Mouse (Mus musculus): Measurements from ENCODE around the gene March7.
A peak's percentile ranks its signal among the peaks of the same experiment; 100 is the strongest.

DNA sequence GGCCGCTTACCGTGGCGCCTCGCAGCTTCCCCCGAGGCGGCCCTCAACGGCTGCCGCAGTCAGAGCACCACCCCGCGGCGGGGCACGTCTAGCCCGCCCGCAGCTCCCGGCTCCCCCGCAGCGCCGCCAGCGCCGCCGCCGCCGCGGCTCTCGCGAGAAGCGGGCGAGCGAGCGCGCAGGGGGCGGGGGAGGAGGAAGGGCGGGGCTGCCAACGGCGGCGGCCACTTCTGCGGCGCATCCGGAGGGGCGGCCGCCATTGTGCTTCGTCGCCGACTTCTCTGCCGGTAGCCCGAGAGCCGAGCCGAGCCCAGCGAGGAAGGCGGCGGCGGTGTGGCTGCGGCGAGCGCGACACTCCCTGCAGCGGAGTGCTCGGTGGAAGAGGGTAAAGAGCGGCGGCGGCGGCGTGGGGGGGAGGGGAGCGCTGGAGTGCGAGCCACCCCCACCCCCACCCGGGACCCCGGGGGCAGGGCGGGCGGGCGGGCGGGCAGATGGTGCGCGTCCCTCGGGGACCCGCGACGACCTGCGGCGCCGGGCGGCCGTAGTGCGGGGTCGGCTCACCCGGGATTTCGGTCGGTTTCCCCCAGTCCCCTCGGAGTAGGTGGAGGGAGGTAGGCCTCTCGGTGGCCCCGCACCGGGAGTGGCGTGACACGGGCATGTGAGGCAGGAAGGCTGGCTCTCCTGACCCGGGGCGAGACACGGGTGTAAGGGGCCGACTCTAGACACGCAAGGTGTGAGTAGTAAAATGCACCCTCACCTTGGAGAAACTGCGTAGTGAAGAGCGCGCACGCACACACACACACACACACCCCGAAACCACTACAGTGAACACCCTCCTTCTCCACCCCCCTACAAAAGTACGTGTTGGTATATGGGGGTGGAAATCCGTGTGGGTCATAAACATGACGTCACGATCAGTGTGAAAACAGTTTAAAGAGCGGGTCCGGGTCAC is at the start of gene March7, which contains the start of gene Baz2b:
- no peak for TF ChIP-seq E2F4 (IDR thresholded peaks at IDR 0.05; ENCODE audit: borderline replicate concordance, low read depth, low read length)
- peak; percentile 21; the same call in 1 of the 2 replicates for TF ChIP-seq MXI1 (IDR thresholded peaks at IDR 0.05; ENCODE audit: low read depth, low read length)
- no peak for TF ChIP-seq POLR2AphosphoS5 (IDR thresholded peaks at IDR 0.05; ENCODE audit: borderline replicate concordance, low read depth, low read length)
- TF ChIP-seq CTCF (IDR thresholded peaks at IDR 0.05 in 2 of 3, conservative IDR thresholded peaks at IDR 0.05 in 1 of 3; ENCODE audit: control insufficient read depth in 1 of 3, insufficient read depth in 1 of 3, low read depth in 2 of 3, low read length in 3 of 3, poor library complexity in 1 of 3, severe bottlenecking in 1 of 3): peak in 2 of 3 experiments; percentile 11 to 35; a peak in 3 of 6 replicates
- peak; percentile 78 to 91 for TF ChIP-seq POLR2A (IDR thresholded peaks at IDR 0.05; ENCODE audit: control insufficient read depth in 1 of 2, insufficient read depth in 1 of 2, low read depth in 1 of 2, low read length in 2 of 2, poor library complexity in 1 of 2)
- no peak for TF ChIP-seq USF1 (IDR thresholded peaks at IDR 0.05; ENCODE audit: low read depth, low read length)
- TF ChIP-seq EP300 (IDR thresholded peaks at IDR 0.05; ENCODE audit: low read depth in 1 of 2, low read length in 2 of 2): no peak; a peak in 1 of 4 replicates
- no peak for TF ChIP-seq GATA1 (IDR thresholded peaks at IDR 0.05; ENCODE audit: low read depth, low read length)

Measured in MEL (cell line).